Mouse (Mus musculus): Measurements from ENCODE around the gene Tgfbr3.

The Tgfbr3 gene

DNA sequence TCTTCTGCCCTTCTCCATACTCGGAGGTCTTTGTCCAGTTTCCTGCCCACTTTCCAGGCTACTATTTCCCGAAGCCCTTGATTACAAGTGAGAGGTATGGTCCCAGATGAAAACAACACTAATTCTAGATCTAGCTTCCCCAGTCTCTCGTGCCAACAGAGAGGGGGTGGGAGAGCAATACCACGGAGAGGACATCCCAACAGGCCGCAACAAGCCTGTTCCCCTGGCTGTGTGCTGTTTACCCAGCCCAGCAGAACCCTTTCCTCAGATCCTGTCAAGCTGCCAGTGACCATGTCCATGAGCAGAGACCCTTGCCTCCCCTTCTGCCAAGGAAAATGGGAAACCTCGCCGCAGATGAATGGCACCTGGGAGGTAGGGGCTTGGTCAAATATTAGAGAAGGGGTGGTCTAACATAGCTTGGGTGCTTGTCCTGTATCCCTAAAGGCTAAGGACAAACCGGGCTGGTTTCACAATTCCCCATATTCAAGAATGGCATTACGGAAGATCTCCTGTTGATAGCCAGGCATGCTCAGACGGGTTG lies 77.5 kb downstream of the Tgfbr3 start:
- no peak for DNase-seq (ENCODE audit: low spot score in 2 of 2)

DNA sequence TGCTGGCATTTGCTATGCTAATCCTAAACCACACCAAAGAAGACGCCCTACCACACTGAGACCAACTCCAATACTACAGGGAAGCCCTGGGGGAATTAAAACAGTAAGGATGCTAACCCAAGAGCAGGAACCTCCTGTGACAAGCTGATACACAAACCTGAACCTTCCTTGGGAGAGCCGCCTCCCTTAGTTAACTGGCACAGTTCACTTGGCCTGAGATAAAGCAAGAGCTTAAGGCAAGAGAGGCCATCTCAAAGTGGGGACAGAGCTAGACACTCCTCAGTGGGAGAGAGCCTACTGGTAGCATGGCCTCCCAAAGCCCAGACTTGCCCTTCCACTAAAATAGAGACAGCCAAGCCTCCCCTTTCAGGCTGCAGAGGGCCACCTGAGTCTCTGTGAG lies 79.4 kb downstream of the Tgfbr3 start:
- no peak for DNase-seq (ENCODE audit: low spot score in 2 of 2)

- DNase-seq (ENCODE audit: low spot score in 2 of 2): no peak
Measured at GRCm38 (mm10) chr5:107207911-107208310, 81.5 kb downstream of the Tgfbr3 start.

DNA sequence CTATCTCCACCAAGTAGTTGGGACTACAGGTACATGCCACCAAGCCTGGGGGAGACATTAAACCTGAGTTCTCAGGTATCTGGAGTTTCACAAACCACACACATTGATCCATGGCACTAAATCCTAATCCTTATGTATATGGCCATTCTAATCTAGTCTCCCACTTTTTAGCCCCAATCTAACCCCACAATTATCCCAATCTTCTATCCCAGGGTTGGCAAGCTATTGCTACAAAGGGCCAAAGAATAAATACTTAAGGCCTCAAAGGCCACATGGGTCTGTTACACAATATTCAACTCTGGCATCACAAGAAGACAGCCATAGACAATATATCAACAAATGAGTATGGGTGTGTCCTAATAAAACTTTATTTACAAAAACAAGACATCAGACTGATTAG lies 85.1 kb downstream of the Tgfbr3 start:
- no peak for DNase-seq (ENCODE audit: low spot score in 2 of 2)

DNA sequence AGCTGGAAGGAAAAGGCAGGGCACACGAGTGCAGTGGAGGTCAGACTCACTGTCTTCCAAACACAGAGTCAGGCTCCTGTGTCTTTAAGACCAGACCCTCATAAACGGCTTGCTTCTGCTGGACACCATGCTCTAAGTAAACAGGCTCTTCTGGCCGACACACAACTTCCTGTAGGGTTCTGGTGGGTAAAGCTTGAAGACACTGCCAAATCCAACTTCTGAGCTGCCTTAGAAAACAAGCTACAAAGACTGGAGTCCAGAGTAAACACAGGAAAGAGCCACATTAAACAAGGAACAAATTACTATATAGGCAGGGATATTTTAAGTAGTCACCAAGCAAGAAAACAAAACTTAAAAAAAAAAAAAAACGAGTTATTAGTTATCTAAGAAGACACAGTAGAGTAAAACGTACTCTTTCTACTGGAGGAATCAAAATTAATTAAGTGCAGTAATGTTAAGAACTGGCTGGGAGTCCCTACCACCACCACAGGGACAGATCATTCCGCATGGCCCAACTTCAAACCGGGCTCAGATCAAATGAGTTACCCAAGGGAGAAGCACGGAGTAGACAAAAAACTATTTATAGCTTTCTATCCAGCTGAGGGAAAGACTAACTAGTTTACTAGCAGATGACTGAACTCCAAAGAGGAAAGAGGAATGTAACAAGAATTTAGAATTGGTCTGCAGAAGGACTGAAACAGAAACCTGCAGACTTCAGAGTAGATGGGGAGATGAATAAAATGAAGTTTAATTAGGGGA lies 86.4 kb downstream of the Tgfbr3 start:
- no peak for DNase-seq (ENCODE audit: low spot score in 2 of 2)

- DNase-seq (ENCODE audit: low spot score in 2 of 2): no peak
Measured at GRCm38 (mm10) chr5:107201509-107202182, 87.8 kb downstream of the Tgfbr3 start.

- no peak for DNase-seq (ENCODE audit: low spot score in 2 of 2)
Measured at GRCm38 (mm10) chr5:107200853-107201341, 88.5 kb downstream of the Tgfbr3 start.

DNA sequence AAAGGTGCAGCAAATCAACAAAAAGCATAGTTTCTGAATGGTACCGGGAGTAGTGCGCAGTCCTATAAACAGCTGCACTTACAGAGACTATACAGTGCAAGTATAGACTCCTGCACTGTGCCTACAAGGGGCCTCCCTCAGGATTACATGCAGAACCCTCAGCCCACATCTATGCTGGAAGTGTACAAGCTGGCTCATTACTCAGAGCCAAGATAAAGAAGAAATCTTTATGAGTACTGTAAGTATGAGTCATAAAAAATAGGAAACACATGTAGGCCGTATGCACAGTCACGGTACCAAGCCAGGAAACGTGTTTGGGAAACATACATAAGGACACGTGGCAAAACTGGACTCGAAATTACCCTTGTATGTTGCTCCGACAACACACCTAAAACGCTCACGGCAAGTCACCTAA lies 89.2 kb downstream of the Tgfbr3 start:
- DNase-seq (ENCODE audit: low spot score in 2 of 2): no peak

DNA sequence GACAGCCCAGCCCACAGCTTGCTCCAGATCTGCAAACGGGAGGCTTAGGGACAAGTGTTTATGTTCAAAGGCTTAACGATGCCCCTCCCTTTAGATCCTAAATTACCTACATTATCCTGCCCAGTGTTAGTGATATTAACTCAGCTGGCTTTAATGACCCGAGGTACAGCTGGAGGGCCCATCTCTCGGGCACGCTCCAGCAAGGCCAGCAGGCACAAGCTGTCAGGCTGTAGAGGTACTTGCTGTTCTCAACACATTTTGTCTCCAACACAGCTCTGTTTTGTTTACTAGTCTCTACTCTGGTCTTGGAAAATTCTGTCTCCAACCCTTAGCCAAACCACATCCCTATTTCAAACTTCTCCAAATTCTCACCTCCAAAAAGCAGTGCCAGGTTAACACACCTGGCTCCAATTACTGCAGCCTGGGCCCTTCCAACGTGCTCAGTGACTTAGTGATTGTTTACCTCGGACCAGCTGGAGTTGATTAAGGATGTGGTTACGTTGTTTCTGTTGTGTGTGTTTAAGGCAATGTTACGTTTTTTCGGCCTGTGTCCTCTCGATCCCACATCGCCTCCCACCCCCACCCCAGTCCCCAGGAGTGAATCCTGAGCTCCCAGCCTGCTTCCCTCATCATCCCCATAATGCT lies 93.6 kb downstream of the Tgfbr3 start:
- DNase-seq (ENCODE audit: low spot score in 2 of 2): no peak

- no peak for DNase-seq (ENCODE audit: low spot score in 2 of 2)
Measured at GRCm38 (mm10) chr5:107193160-107193559, 96.3 kb downstream of the Tgfbr3 start.

- DNase-seq (ENCODE audit: low spot score in 2 of 2): no peak
Measured at GRCm38 (mm10) chr5:107192372-107192771, 97.1 kb downstream of the Tgfbr3 start.

- no peak for DNase-seq (ENCODE audit: low spot score in 2 of 2)
Measured at GRCm38 (mm10) chr5:107188551-107188950, 100.9 kb downstream of the Tgfbr3 start.

DNA sequence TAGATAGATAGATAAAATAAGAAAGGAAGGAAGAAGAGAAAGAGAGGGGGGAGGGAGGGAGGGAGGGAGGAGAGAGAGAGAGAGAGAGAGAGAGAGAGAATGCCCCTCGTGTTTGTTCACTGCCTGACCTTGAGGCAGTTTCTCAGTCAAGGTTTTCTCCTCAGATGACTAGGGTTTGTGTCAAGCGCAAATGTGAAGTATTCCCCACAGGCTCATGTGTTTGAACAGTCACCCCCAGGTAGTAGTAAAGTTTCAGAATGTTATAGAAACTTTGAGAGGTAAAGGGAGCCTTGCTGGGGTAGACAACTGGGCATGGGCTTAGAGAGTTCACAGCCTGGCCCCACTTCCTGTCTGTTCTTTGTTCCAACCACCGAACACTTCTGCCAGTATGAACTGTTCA lies 103.2 kb downstream of the Tgfbr3 start:
- DNase-seq (ENCODE audit: low spot score in 2 of 2): no peak

GRCm38 (mm10) chr5:107184158-107184883 lies 105.1 kb downstream of the Tgfbr3 start:
- DNase-seq (ENCODE audit: low spot score in 2 of 2): no peak

DNA sequence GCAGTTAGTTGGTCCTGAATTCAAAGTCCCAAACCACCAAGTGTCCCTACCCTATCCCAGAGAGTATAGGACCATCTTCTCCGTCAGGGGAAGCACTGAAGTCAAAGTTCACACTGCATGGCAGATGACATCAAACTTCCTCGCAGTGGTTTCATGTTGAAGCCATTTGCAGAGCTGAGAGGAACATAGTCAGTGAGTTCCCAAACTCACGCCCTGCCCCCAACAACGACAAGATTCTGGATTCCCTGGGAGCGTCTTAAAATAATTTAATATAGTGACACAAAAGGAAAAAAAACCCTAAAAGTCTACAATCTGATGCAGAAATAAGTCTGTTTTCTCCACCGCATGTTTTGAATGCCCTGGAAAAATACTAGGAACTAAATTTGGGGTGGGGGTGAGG lies 105.9 kb downstream of the Tgfbr3 start:
- no peak for DNase-seq (ENCODE audit: low spot score in 2 of 2)

GRCm38 (mm10) chr5:107182721-107183120 lies 106.7 kb downstream of the Tgfbr3 start:
- DNase-seq (ENCODE audit: low spot score in 2 of 2): no peak

DNA sequence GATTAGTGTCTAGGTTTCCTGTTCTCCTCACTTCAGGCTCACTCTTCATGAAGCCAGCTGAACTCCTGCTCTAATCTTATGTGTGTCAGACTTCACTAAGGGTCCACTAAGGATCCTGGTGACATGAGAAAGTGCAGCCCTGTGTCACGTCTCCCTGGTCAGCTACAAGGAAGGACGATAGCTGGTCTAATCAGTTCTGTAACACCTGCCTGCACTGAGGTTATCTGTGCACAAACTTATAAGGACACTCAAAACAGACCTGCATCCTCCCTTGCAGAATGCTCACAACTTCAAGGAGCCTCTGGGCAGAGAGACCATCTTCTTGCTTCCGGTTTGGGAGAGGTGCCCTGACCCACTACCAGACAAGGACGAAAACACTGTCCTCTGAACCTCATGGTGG lies 107.6 kb downstream of the Tgfbr3 start:
- DNase-seq (ENCODE audit: low spot score in 2 of 2): no peak

DNA sequence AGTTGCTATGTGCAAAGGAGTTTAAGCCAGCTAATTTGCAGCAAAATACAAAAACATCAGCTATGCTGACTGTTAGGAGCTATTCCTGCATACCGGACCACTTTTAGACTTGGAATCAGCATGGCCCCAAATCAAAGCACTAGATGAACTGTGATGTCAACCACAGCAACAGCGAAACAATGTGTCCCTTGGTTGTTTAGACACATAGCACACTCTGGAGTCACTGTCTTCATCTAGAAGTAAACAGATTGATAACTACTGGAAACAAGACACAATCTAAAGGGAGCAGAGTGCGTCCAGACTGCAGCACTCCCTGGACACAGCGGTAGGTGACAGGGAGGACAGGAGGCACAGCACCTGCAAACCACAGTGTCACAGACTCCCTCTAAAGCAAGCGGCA lies 110.2 kb downstream of the Tgfbr3 start:
- no peak for DNase-seq (ENCODE audit: low spot score in 2 of 2)

DNA sequence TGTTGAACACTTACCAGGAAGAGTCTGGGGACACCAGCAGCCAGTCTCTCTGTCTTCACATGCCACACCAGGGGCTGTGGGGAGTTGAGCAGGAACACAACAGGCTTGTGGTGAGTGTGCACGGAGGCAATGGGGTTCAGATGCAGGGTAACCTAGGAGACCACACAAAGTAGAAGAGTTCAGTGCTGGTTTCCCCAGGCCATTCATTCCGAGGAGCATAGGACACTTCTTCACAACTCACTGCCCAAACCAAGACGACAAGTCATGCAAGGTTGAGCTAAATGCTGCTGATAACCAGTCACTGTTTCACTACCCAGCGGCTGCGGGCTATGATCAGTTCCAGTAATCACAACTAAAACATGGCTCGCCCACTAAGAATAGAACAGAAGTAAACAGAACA lies 111.6 kb downstream of the Tgfbr3 start:
- no peak for DNase-seq (ENCODE audit: low spot score in 2 of 2)

DNA sequence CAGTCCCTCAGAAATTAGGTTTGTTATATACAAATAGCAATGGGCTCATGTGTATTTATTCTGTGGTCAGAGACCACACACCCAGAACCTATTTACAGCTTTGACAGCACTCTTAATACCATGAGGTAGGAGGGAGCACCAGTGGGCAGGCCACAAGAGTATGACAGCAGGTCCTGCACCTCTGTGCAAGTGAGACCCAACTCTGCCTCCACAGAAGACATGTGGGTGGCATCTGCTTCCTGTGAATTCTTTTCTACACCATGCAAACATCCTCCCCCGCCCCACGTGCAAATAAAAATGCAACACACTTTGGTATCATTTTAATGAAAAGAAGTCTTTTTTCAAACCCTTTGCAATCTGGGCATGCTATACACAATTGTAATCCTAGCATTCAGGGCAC lies 112.2 kb downstream of the Tgfbr3 start:
- DNase-seq (ENCODE audit: low spot score in 2 of 2): no peak

DNA sequence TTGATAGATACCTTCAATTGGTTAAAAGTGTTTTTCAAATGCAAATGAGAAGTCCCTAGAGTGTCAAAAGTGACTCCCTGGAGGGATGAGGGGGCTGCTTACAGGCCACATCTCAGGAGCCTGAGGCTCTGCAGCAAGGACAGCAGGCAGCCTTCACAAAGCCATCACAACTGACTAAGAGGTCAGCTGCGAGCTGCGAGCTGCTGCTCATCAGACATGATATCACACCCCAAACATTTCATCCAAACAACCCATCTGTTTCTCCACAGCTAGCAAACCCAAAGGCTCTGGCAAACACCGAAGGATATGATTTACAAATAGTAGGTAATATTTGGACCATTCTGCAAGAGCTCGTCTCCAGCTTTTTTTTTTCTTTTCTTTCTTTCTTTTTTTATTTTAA lies 112.6 kb downstream of the Tgfbr3 start:
- no peak for DNase-seq (ENCODE audit: low spot score in 2 of 2)

- no peak for DNase-seq (ENCODE audit: low spot score in 2 of 2)
Measured at GRCm38 (mm10) chr5:107176196-107176595, 113.2 kb downstream of the Tgfbr3 start.

Data from spleen, postnatal 14 days (tissue).